Mouse (Mus musculus): Measurements from ENCODE around the gene Ccdc124. TPM values are rescaled to one million over a fixed set of nuclear protein-coding genes. Genes with fewer than 3 reads are reported as not detected.

Ccdc124 gene
- polyA plus RNA-seq, 1 experiment from 2014 or later: 167 TPM

GRCm38 (mm10) chr8:70866566-70866965 is 7.2 kb downstream of the Ccdc124 start:
- Histone ChIP-seq H3K27ac (ENCODE audit: low read length) (peak overlapping the region; percentile 91), H3K4me1 (replicated peaks; ENCODE audit: control insufficient read depth, insufficient read depth, low read length) (peaks cover 58% of the 10 kb centered on the region), H3K9me3 (ENCODE audit: control insufficient read depth, low read length) (no peaks in the 10 kb centered on the region), H3K36me3 (ENCODE audit: control insufficient read depth, insufficient read depth) (0 out of 2 replicates have a peak, but pooled peaks cover 5% of the 10 kb centered on the region), H3K4me2 (ENCODE audit: low read length) (no peak overlapping the region), H3K4me3 (replicated peaks; ENCODE audit: low read length) (no peak overlapping the region), H3K27me3 (replicated peaks; ENCODE audit: control insufficient read depth, insufficient read depth, low read length) (no peaks in the 10 kb centered on the region; the same call in 1 of the 2 replicates), H3K9ac (replicated peaks; ENCODE audit: low read depth, low read length) (peak overlapping the region; percentile 76; the same call in 1 of the 2 replicates)
- no peak for ATAC-seq
- WGBS: 85% methylated on average over 7 of the region's 7 CpGs

GRCm38 (mm10) chr8:70866001-70866520 is 7.7 kb downstream of the Ccdc124 start:
- peak overlapping the region; percentile 91 for H3K27ac ChIP-seq (ENCODE audit: low read length)
- no peaks in the 10 kb centered on the region for H3K9me3 ChIP-seq (ENCODE audit: control insufficient read depth, low read length)
- no peaks in the 10 kb centered on the region; the same call in 1 of the 2 replicates for H3K27me3 ChIP-seq (replicated peaks; ENCODE audit: control insufficient read depth, insufficient read depth, low read length)
- H3K4me3 ChIP-seq (replicated peaks; ENCODE audit: low read length): peak overlapping the region; percentile 59
- H3K4me1 ChIP-seq (replicated peaks; ENCODE audit: control insufficient read depth, insufficient read depth, low read length): peaks cover 56% of the 10 kb centered on the region
- H3K36me3 ChIP-seq (ENCODE audit: control insufficient read depth, insufficient read depth): 0 out of 2 replicates have a peak, but pooled peaks cover 5% of the 10 kb centered on the region
- peak overlapping the region; percentile 58 for H3K4me2 ChIP-seq (ENCODE audit: low read length)
- H3K9ac ChIP-seq (replicated peaks; ENCODE audit: low read depth, low read length): peak overlapping the region; percentile 76
- 7% methylated on average over 12 of the region's 12 CpGs for WGBS
- ATAC-seq: peak; percentile 16; the same call in 1 of the 2 replicates

GRCm38 (mm10) chr8:70865350-70866000 is 8.3 kb downstream of the Ccdc124 start:
- H3K27ac ChIP-seq (ENCODE audit: low read length): peak overlapping the region; percentile 96
- no peaks in the 10 kb centered on the region for H3K9me3 ChIP-seq (ENCODE audit: control insufficient read depth, low read length)
- H3K4me3 ChIP-seq (replicated peaks; ENCODE audit: low read length): peak overlapping the region; percentile 59
- peak overlapping the region; percentile 76 for H3K9ac ChIP-seq (replicated peaks; ENCODE audit: low read depth, low read length)
- peak; percentile 86 for ATAC-seq
- 0% methylated on average over 45 of the region's 46 CpGs for WGBS
- 0 out of 2 replicates have a peak, but pooled peaks cover 5% of the 10 kb centered on the region for H3K36me3 ChIP-seq (ENCODE audit: control insufficient read depth, insufficient read depth)
- peak overlapping the region; percentile 96 for H3K4me2 ChIP-seq (ENCODE audit: low read length)
- no peaks in the 10 kb centered on the region; the same call in 1 of the 2 replicates for H3K27me3 ChIP-seq (replicated peaks; ENCODE audit: control insufficient read depth, insufficient read depth, low read length)
- H3K4me1 ChIP-seq (replicated peaks; ENCODE audit: control insufficient read depth, insufficient read depth, low read length): peaks cover 56% of the 10 kb centered on the region

GRCm38 (mm10) chr8:70864712-70865221 is 9.0 kb downstream of the Ccdc124 start:
- WGBS: 1% methylated on average over 24 of the region's 24 CpGs

GRCm38 (mm10) chr8:70863956-70864711 is 9.6 kb downstream of the Ccdc124 start:
- Histone ChIP-seq H3K4me3 (replicated peaks; ENCODE audit: low read length) (peak overlapping the region; percentile 59), H3K4me2 (ENCODE audit: low read length) (peak overlapping the region; percentile 96), H3K4me1 (replicated peaks; ENCODE audit: control insufficient read depth, insufficient read depth, low read length) (peaks cover 49% of the 10 kb centered on the region), H3K27me3 (replicated peaks; ENCODE audit: control insufficient read depth, insufficient read depth, low read length) (no peaks in the 10 kb centered on the region; the same call in 1 of the 2 replicates), H3K9me3 (ENCODE audit: control insufficient read depth, low read length) (no peaks in the 10 kb centered on the region), H3K36me3 (ENCODE audit: control insufficient read depth, insufficient read depth) (0 out of 2 replicates have a peak, but pooled peaks cover 5% of the 10 kb centered on the region), H3K27ac (ENCODE audit: low read length) (peak overlapping the region; percentile 96), H3K9ac (replicated peaks; ENCODE audit: low read depth, low read length) (peak overlapping the region; percentile 76)
- WGBS: under 1% methylated on average over 46 of the region's 46 CpGs
- ATAC-seq: no peak

More at GRCm38 (mm10) chr8:70864712-70865221, 9.0 kb downstream of the Ccdc124 start:
- H3K4me1 ChIP-seq (replicated peaks; ENCODE audit: control insufficient read depth, insufficient read depth, low read length): peaks cover 55% of the 10 kb centered on the region
- H3K4me3 ChIP-seq (replicated peaks; ENCODE audit: low read length): peak overlapping the region; percentile 59
- no peaks in the 10 kb centered on the region for H3K9me3 ChIP-seq (ENCODE audit: control insufficient read depth, low read length)
- peak overlapping the region; percentile 96 for H3K27ac ChIP-seq (ENCODE audit: low read length)
- peak overlapping the region; percentile 76 for H3K9ac ChIP-seq (replicated peaks; ENCODE audit: low read depth, low read length)
- no peak; the same call in 1 of the 2 replicates for ATAC-seq
- H3K36me3 ChIP-seq (ENCODE audit: control insufficient read depth, insufficient read depth): 0 out of 2 replicates have a peak, but pooled peaks cover 5% of the 10 kb centered on the region
- H3K27me3 ChIP-seq (replicated peaks; ENCODE audit: control insufficient read depth, insufficient read depth, low read length): no peaks in the 10 kb centered on the region; the same call in 1 of the 2 replicates
- peak overlapping the region; percentile 96 for H3K4me2 ChIP-seq (ENCODE audit: low read length)

GRCm38 (mm10) chr8:70862824-70863641 is 10.7 kb downstream of the Ccdc124 start, which contains the start of gene Kcnn1:
Gene Kcnn1 (minus strand): TSS chr8:70863258.
- H3K9me3 ChIP-seq (ENCODE audit: control insufficient read depth, low read length): no peaks in the 10 kb centered on the region
- WGBS: under 1% methylated on average over 55 of the region's 55 CpGs
- no peak for ATAC-seq
- peak within 1 kb of the TSS; percentile 76 for H3K9ac ChIP-seq (replicated peaks; ENCODE audit: low read depth, low read length)
- H3K4me1 ChIP-seq (replicated peaks; ENCODE audit: control insufficient read depth, insufficient read depth, low read length): peaks cover 40% of the 10 kb centered on the region
- 0 out of 2 replicates have a peak, but pooled peaks cover 4% of the 10 kb centered on the region for H3K36me3 ChIP-seq (ENCODE audit: control insufficient read depth, insufficient read depth)
- peak within 1 kb of the TSS; percentile 96 for H3K4me2 ChIP-seq (ENCODE audit: low read length)
- no peaks in the 10 kb centered on the region; the same call in 1 of the 2 replicates for H3K27me3 ChIP-seq (replicated peaks; ENCODE audit: control insufficient read depth, insufficient read depth, low read length)
- peak within 1 kb of the TSS; percentile 96 for H3K27ac ChIP-seq (ENCODE audit: low read length)
- H3K4me3 ChIP-seq (replicated peaks; ENCODE audit: low read length): peak within 1 kb of the TSS; percentile 59

GRCm38 (mm10) chr8:70857516-70857915 is 16.2 kb downstream of the Ccdc124 start:
- no peaks in the 10 kb centered on the region for H3K36me3 ChIP-seq (ENCODE audit: control insufficient read depth, insufficient read depth)
- no peaks in the 10 kb centered on the region for H3K9me3 ChIP-seq (ENCODE audit: control insufficient read depth, low read length)
- ATAC-seq: no peak
- peaks cover 22% of the 10 kb centered on the region for H3K4me1 ChIP-seq (replicated peaks; ENCODE audit: control insufficient read depth, insufficient read depth, low read length)
- no peak overlapping the region for H3K4me3 ChIP-seq (replicated peaks; ENCODE audit: low read length)
- H3K27me3 ChIP-seq (replicated peaks; ENCODE audit: control insufficient read depth, insufficient read depth, low read length): no peaks in the 10 kb centered on the region; the same call in 1 of the 2 replicates
- 11% methylated on average over 4 of the region's 4 CpGs for WGBS
- no peak overlapping the region for H3K27ac ChIP-seq (ENCODE audit: low read length)
- H3K4me2 ChIP-seq (ENCODE audit: low read length): no peak overlapping the region
- no peak overlapping the region for H3K9ac ChIP-seq (replicated peaks; ENCODE audit: low read depth, low read length)

- peak overlapping the region; percentile 75 for H3K4me2 ChIP-seq (ENCODE audit: low read length)
- peak overlapping the region; percentile 63 for H3K9ac ChIP-seq (replicated peaks; ENCODE audit: low read depth, low read length)
- ATAC-seq: peak; percentile 79
- H3K27me3 ChIP-seq (replicated peaks; ENCODE audit: control insufficient read depth, insufficient read depth, low read length): no peaks in the 10 kb centered on the region
- no peak overlapping the region for H3K27ac ChIP-seq (ENCODE audit: low read length)
- peak overlapping the region; percentile 51 for H3K4me3 ChIP-seq (replicated peaks; ENCODE audit: low read length)
- 6% methylated on average over 33 of the region's 33 CpGs for WGBS
- no peaks in the 10 kb centered on the region for H3K36me3 ChIP-seq (ENCODE audit: control insufficient read depth, insufficient read depth)
- H3K4me1 ChIP-seq (replicated peaks; ENCODE audit: control insufficient read depth, insufficient read depth, low read length): peaks cover 16% of the 10 kb centered on the region
- H3K9me3 ChIP-seq (ENCODE audit: control insufficient read depth, low read length): no peaks in the 10 kb centered on the region
These were observed 17.1 kb downstream of the Ccdc124 start for GRCm38 (mm10) chr8:70856541-70857197.

All from forebrain, embryonic 16.5 days (tissue).